Mouse (Mus musculus): Measurements from ENCODE around the gene Nmi.
"Not testable (repeated sequence)": the region's sequence is repeated elsewhere in the genome, so short reads cannot be mapped to it uniquely, and the experiment has no call there.

Nmi gene

GRCm38 (mm10) chr2:51973410-51973968 lies at the start of gene Nmi:
Gene Nmi (minus strand): TSS chr2:51973494.
- peak; percentile 38 for DNase-seq

DNA sequence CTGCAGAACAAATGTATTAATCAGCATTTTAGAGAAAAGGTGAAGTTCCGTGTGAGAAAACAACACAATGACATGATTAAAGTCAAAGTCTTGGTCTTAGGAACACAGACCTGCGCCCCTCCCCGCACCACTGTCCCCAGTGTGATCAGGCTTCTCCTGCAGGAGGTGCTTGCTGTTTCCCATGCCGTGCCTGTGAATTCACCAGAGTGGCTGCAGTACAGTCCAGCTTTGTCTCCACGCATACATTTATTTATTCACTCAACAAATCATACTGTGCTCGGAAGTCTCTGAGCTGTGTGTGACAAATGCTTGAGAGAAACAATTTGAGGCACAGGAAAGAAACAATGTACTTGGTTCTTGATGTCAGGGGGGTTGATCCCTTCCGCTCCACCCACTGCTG lies 43.1 kb upstream of the Nmi start:
- DNase-seq = no peak

DNA sequence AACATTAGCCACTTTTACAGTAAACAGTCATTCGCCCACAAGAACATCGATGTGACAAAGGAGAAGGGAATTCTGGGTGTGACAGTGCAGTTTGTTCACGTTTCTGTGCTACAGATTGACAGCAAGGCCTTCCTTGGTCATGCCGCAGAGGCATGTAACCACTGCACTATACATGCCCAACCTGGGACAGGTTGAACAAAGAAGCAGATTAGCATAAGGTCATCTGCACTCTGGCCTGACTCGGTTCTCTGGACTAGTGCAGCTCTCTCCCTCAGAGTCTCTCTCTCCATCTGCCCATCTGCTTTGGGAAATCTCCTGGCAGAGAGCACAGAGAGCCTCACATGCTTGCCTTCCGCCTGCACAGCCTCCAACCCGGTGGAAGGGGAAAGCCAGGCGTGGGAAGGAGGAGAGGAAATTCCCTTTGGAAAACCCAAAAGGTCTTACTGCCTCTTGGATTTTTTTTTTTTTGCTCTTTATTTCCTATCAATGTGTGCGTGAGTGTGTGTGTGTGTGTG lies 40.1 kb upstream of the Nmi start:
- DNase-seq = peak; percentile 80

DNA sequence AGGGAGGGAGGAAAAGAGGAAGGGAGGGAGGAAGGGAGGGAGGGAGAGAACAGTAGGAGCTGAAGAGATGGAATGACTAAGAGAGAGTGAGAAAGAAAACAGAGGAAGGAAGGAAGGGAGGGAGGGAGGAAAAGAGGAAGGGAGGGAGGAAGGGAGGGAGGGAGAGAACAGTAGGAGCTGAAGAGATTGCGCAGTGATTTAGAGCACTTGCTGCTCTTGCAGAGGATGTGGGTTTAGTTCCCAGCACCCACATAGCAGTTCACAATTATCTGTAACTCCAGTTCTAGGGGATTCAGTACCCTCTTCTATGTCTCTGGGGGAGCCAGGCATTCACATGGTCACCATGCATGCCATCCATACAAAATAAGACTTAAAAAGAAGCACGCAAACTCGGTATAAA lies 38.5 kb upstream of the Nmi start:
- DNase-seq = not testable (repeated sequence)

GRCm38 (mm10) chr2:52006380-52006779 lies 33.1 kb upstream of the Nmi start:
- no peak for DNase-seq

- not testable (repeated sequence) for DNase-seq
Measured at GRCm38 (mm10) chr2:52002299-52002698, 29.0 kb upstream of the Nmi start.

DNA sequence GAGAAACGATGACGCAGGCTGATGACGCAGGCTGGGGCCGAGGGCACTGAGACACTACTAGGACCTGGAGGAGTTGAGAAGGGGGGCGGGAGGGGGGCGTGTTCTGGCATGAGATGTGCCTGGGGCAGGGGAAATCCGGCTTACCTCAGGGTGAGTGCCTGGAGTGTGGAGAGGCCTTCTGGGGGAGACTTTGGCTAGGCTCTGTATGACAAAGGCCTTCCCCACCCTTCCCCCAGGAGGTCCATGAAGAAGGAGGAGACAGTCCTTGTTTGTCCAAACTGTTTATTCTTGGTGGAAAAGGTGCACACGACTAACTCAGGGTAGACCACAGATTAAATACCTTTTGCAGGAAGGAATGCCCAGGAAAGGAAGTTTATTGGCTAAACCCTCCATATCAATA lies 28.2 kb upstream of the Nmi start:
- DNase-seq = no peak

- DNase-seq = no peak
Measured at GRCm38 (mm10) chr2:51999996-52000395, 26.7 kb upstream of the Nmi start.

DNA sequence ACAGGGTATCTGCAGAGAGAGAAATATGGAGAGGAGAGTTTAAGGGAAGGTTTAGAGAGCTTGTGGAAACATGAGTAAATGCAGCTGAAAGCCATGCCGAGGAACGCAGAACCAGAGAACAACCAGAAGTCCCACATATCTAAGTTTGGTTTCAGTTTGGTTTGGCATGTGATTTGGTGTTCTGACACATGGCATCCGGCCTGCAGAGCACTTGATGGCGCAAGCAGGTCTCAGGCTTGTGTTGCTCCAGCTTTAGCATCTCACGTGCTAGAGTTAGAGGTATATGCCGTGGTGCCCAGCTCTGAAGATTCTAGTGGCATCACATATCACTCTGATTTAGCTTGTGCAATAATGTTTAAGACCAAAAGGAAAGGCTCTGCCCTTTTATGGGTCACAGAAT lies 18.2 kb upstream of the Nmi start:
- DNase-seq = no peak

GRCm38 (mm10) chr2:51989559-51989958 lies 16.3 kb upstream of the Nmi start:
- DNase-seq = no peak

DNA sequence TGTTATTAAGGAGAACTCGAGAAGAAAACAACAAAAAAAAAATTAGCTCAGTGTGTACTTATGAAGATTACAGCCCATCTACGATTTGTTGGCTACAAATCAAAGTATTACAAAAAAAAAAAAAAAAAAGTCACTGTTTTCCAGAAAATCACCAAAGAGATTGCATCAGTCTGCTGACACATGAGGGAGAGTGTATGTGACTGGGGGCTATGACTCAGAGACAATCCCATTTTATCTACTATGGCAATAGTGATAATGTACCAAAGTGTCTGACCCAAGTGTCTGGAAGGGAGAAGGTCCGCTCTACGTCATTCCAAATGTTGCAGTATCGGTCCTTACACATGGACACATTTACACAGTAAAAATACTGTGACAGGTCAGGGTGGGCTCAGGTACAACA lies 13.4 kb upstream of the Nmi start:
- DNase-seq = no peak

DNA sequence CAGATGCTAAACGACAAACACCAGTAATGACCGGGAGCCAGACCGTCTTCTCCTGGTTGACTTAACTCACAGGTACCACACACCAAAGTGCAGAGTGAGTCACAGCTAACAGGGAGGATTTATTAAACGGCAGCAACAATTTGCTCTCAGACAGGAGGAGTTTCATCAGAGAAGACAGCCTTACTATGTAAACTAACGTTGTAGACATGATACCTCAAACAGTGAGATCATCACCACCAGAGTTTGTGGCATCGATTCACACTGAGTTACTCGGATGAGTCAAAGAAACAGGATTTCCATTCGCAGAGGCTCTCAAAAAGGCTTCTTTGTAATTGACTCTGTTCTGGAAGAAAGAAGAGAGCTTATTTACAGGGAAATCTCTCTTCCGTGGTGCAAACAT lies 12.9 kb upstream of the Nmi start:
- DNase-seq = no peak

- DNase-seq = no peak
Measured at GRCm38 (mm10) chr2:51985241-51985640, 11.9 kb upstream of the Nmi start.

DNA sequence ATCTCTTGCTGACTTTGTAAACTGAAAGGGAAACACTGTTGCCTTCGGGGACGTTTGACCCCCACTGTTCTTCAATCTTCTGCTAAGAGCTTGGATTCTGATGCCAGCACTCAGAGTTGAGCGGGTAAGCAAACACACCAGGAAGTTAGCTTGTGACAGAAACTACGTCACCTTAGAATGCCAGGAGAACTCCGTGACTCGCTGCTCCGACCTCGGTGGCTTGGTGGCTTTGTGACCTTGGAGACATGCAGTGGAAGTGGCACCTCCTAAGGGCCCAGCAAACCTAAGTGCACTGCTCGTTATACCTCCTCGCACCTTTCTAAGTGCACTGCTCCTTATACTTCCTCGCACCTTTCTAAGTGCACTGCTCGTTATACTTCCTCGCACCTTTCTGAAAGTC lies 9.0 kb upstream of the Nmi start:
- DNase-seq = no peak

DNA sequence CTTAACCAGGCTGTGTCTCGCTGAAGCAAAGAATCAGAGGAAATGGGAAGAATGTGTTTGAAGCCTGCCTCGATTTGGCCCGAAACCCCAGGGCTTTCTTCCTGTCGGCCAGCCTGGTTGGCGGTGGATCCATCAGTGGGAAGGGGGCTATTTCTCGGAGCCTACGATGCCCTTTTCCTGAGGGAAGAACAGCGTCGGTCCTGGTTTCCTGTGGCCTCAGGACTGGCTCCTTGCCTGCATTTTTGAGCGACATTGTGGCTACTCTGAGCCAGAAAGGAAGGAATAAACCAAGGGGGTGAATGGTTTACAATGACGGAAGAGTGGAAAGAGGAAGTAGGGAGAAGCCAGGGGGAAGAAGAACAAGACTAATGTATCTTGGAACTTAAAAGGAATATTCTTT lies 8.3 kb upstream of the Nmi start:
- no peak for DNase-seq

- peak; percentile 52 for DNase-seq
Measured at GRCm38 (mm10) chr2:51972641-51973409, 469 bp downstream of the Nmi start.

DNA sequence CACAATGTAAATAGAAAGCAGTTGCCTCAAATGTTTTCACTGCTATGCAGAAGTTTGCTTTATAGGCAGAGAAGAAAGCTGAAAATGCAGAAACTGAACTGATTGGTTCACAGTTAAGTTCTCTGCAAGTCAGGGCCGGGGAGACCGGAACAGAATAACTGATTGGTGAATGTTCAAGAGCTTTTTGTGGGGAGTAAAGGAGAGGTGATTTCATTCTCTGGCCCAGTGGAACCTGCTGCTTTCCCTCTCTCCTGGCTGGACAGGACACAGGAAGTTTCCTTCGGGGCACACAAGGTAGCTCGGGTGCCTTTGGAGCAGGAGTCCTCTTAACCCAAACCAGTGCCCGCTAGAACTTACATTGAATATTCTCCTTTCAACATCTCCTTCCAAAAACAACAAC lies 1.2 kb downstream of the Nmi start:
- peak; percentile 25 for DNase-seq

GRCm38 (mm10) chr2:51970897-51971296 lies 2.4 kb downstream of the Nmi start:
- no peak for DNase-seq

GRCm38 (mm10) chr2:51967288-51967687 lies 6.0 kb downstream of the Nmi start:
- DNase-seq = no peak

DNA sequence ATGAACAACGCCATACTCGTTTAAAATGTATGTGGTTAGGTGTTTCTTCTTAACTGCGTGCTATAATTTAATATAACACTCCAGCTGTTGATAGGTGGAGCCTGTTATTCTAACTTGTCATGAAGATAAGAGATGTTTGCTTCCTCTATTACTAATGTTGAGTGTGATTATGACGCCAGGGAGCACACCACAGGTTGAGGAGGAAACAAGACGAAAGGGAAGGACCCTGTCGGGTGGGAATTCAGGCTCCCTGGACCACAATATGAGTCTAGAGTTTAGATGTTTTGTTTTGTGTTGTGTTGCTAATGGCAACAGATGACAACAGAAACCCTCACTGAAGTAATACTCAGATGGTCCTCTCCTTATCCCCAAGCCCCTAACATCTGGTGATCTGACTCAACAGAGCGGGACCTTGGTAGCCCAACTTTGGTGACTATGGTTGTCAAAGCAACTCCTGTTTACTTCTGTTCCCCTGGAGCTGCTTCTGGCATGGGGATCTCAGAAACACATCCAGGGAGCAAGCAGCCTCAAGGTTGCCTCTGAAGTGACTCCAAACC lies 19.6 kb downstream of the Nmi start:
- DNase-seq = no peak

- DNase-seq = no peak
Measured at GRCm38 (mm10) chr2:51950876-51951275, 22.4 kb downstream of the Nmi start.

DNA sequence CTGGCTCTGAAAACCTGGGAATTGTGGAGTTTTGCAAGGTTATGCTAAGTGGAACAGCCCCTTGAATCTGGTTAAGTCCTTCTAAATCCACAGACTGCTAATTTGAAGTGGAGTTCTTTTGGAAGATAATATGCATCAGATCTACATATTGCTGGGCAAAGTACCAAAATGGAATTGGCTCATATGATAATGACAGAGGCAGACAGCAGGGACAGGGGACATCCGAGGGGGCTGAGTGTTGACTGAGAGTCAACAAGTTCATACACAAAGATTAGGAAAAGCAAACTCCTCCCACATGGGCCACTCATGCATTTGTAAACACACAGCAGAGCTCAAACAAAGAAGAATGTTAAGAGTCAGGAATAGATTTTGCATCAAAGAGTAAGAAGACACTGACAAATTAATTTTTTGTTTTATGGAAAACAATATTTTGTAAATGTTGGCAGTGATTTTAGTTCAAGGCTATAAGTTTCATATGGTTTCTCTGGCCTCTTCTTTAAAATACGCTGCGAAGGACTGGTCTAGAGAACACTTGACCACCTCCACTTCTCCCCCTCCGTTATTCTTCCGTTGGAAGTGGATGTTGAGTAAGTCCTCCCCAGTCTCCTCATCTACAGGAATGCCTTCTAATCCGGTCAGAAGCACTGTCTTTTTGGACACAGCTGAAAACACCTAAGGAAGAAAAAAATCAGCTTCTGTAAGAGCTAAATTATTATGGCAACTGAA lies 25.0 kb downstream of the Nmi start:
- no peak for DNase-seq

DNA sequence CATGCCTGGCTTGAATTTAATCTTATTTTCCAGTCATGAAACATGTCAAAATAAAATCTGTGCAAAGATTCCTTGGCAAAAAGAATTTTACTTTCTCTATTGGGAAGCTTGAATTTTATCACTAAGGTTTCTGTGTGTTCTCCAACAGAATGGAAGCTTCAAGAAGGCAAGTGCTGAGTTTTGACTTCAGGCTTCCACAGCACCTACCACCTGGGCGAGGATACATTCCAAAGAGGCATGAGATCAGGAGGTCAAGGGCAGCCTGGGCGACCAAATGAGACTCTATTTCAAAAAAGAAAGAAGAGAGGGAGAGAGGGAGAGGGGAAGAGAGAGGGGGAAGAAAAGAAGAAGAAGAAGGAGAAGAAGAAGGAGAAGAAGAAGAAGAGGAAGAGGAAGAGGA lies 27.5 kb downstream of the Nmi start:
- DNase-seq = no peak

- no peak for DNase-seq
Measured at GRCm38 (mm10) chr2:51941832-51942231, 31.5 kb downstream of the Nmi start.
